Mouse (Mus musculus): ENCODE data around the gene Ilf3.

- no peak for TF ChIP-seq ZC3H11A (IDR thresholded peaks at IDR 0.05; ENCODE audit: borderline replicate concordance, low read depth, low read length)
- no peak for TF ChIP-seq ZNF384 (IDR thresholded peaks at IDR 0.05; ENCODE audit: low read depth, low read length)
- TF ChIP-seq CHD2 (IDR thresholded peaks at IDR 0.05; ENCODE audit: low read depth, low read length): no peak
- TF ChIP-seq HCFC1 (IDR thresholded peaks at IDR 0.05; ENCODE audit: borderline replicate concordance, insufficient read depth, low read length): no peak
Observed at GRCm38 (mm10) chr9:21329699-21330289, 37.9 kb upstream of the Ilf3 start.
